Mouse (Mus musculus): Measurements from ENCODE around the gene Gstm3. TPM values are rescaled to one million over a fixed set of nuclear protein-coding genes. Genes with fewer than 3 reads are reported as not detected.
"Not testable (repeated sequence)": the region's sequence is repeated elsewhere in the genome, so short reads cannot be mapped to it uniquely, and the experiment has no call there.

Gene Gstm3
- total RNA-seq (2015) (not detected in 2 replicates), total RNA-seq (2017) (not detected in 2 replicates)

- no peak for ATAC-seq (ENCODE audit: poor library complexity, severe bottlenecking)
Observed at GRCm38 (mm10) chr3:107968724-107969395, at the start of gene Gstm3. Gstm3 (minus strand) TSS chr3:107969283.

- peak; percentile 31 for ATAC-seq (ENCODE audit: poor library complexity, severe bottlenecking)
Observed at GRCm38 (mm10) chr3:108018190-108018820, 49.2 kb upstream of the Gstm3 start.

DNA sequence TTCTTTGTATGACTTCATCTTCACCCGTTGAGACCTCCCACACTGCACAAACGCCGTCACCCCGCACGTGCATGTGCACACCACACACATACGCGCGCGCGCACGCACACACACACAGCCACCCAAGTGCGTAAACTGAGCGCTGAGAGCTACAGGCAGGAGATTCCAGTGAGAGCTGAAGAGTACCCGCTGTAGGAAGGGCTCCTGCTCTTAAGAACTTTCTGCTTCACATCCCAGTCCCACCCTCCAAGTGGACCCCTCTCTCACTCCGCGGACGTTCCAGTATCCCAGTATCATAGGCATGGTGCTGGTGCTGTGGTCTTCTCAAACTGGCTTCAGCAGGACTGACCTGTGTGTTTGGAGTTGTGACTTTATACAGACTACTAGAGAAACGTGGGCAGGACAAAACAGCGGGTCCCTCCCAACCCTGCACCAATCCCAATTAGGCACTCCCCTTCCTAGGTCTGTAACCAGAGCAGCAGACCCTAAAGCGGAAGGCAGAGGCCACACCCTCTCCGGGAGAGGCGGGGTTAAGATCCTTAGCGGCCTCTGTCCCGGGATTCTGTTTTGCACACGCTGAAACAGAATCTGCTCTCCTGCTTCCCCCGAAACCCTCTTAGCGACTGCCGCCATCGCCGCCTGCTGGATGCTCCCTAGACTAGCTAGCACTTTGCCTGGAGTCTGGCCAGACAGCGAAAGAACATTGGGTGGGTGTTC, 48.5 kb upstream of the Gstm3 start, which contains the start of gene Gstm1:
Gene Gstm1 (minus strand): TSS at position 501 of the 717 bp plus-strand sequence.
- peak; percentile 78 for ATAC-seq (ENCODE audit: poor library complexity, severe bottlenecking)

GRCm38 (mm10) chr3:108016468-108016867, 47.4 kb upstream of the Gstm3 start:
- ATAC-seq (ENCODE audit: poor library complexity, severe bottlenecking) = not testable (repeated sequence)

- no peak for ATAC-seq (ENCODE audit: poor library complexity, severe bottlenecking)
Observed at GRCm38 (mm10) chr3:108014974-108015346, 45.9 kb upstream of the Gstm3 start.

DNA sequence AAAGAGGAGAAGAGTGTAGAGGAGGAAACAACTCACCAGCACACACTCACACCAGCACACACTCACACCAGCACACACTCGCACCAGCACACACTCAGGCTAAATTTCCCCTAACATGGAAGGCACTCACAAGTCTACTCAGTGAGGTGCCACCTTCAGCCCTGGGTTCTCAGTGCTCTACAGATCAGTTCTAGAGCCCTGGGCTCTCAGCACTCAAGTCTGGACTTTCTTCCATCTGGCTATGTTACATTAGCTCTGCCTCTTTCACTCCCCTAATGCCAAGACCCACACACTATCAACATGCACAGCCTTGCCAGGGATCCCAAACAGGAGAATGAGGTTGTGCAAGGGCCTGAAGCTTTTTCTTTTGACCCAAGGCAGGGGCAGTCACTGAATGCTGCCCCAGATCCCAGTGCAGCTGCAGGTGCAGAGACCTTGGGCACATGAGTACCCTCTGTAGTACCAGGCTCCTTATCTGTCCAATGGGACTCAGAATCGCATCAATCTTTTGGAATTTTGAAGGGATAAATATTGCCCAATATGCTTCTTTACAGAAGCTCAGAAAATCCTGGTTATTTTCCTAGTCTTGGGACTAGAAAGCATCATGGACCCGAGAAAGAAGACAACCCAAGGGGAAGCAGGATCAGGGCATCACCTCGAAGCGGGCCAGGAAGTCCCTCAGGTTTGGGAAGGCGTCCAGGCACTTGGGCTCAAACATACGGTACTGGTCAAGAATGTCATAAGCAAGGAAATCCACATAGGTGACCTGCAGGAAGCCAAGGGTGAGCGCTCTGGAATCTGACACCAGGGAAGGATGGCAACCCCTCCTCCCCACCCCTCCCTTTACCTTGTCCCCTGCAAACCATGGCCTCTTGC, 45.3 kb upstream of the Gstm3 start:
- no peak for ATAC-seq (ENCODE audit: poor library complexity, severe bottlenecking)

- ATAC-seq (ENCODE audit: poor library complexity, severe bottlenecking) = no peak
Observed at GRCm38 (mm10) chr3:108013331-108013871, 44.3 kb upstream of the Gstm3 start.

DNA sequence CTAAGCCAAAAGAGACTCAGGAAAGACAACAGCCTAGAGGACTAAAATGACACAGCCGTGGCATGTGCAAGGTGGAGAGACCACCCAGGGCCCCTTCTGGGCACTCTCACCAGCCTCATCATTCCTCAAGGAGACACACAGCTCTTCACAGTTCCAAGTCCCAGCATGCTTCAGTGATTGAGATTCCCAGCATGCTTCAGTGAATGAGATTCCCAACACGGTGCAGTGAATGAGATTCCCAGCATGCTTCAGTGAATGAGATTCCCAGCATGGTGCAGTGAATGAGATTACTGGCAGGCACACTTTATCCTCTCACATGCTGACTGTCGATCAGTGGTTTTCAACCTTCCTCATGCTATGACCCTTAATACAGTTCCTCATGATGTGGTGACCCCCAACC, 42.5 kb upstream of the Gstm3 start:
- ATAC-seq (ENCODE audit: poor library complexity, severe bottlenecking) = no peak

GRCm38 (mm10) chr3:108010286-108010685, 41.2 kb upstream of the Gstm3 start:
- ATAC-seq (ENCODE audit: poor library complexity, severe bottlenecking) = no peak

DNA sequence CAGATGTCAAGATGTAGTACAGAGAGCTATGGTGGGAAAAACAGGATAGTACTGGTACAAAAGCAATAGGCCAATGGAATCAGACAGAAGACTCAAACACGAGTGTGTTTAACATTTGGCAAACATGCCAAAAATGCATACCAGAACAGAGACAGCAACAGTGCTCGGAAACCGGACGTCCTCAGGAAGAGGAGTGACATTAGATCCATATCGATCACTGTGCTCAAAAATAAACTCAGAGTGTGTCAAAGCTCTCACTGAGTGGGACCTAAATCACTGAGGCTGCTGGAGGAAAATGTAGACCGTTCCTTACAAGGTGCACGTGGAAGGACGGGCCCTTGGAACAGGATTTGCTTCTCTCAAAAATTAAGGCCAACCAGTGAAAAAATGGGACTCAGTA, 32.9 kb upstream of the Gstm3 start:
- ATAC-seq (ENCODE audit: poor library complexity, severe bottlenecking) = no peak

- no peak for ATAC-seq (ENCODE audit: poor library complexity, severe bottlenecking)
Observed at GRCm38 (mm10) chr3:107999491-107999890, 30.4 kb upstream of the Gstm3 start.

DNA sequence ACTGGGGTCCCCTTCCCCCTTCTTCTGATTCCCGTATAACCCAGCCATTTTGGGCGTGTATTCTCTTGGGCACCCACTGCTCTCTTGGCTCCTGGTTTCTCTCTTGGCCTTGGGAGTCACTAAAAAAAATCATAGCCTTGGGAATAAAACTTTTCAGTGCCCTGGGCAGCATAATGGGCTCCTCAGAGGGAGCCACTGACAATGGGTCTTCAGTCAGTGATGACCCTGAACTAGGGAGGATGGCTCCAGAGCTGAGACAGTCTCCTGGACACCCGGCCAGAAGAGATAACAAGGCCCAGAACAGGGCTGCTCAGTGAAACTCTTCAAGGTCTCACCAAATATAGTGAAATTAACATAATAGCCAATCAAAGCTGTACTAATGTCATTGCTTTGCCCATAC, 29.5 kb upstream of the Gstm3 start:
- ATAC-seq (ENCODE audit: poor library complexity, severe bottlenecking) = no peak

DNA sequence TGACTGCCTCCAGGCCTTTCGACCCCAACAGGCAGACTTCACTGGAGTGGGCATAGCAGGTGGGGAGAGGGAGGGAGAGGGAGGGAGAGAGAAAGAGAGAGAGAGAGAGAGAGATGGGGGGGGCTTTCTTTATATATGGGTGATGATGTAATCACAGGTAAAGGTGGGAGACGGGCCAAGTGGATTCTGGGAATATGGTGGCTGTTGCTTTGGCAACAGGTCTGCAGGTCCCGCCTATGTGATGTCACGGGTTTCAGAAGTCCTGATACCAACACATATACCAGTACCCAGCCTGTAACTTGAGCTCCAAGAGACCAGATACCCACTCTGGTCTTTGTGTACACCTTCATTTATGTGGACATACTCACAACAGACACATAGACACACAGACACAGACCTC, 27.5 kb upstream of the Gstm3 start:
- no peak for ATAC-seq (ENCODE audit: poor library complexity, severe bottlenecking)

- ATAC-seq (ENCODE audit: poor library complexity, severe bottlenecking) = not testable (repeated sequence)
Observed at GRCm38 (mm10) chr3:107995974-107996373, 26.9 kb upstream of the Gstm3 start.

GRCm38 (mm10) chr3:107986041-107986562, 17.0 kb upstream of the Gstm3 start, which contains the start of gene Gstm2:
Gstm2 (minus strand) TSS chr3:107986453.
- no peak for ATAC-seq (ENCODE audit: poor library complexity, severe bottlenecking)

GRCm38 (mm10) chr3:107985141-107985540, 16.1 kb upstream of the Gstm3 start:
- not testable (repeated sequence) for ATAC-seq (ENCODE audit: poor library complexity, severe bottlenecking)

GRCm38 (mm10) chr3:107984471-107984870, 15.4 kb upstream of the Gstm3 start:
- no peak for ATAC-seq (ENCODE audit: poor library complexity, severe bottlenecking)

DNA sequence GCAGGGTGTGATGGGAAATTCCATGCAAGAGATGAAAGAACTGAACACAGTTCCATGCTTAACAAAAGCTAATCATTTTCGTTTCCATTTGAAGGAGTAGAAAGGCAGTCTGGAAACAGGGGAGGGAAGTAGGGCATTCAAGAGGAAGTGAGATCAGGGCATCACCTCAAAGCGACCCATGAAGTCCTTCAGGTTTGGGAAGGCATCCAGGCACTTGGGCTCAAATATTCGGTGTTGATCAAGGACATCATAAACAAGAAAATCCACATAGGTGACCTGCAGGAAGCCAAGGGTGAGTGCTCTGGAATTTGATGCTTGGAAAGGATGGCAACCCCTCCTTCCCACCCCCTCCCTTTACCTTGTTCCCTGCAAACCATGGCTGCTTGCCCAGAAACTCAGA, 14.7 kb upstream of the Gstm3 start:
- ATAC-seq (ENCODE audit: poor library complexity, severe bottlenecking) = 0 out of 2 replicates have a peak, but pooled peaks have one; percentile 30

DNA sequence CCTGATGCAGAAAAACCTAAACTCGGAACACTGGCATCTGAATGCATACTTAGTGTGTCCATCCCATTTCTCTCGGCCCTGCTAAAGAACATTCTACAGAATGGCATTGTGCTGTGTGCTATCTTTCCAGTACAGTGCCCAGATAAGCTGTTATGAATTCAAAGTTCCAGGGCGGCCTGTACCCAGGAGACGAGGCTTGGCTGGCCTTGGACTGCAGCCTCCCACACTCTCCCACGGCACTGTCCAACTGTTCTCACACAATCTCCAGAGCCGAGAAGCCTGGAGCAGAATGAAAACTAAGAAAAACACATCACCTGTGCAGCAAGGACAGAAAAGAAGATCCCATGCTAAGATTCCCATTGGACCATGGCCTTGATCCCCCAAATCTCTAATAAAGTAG, 13.6 kb upstream of the Gstm3 start:
- no peak for ATAC-seq (ENCODE audit: poor library complexity, severe bottlenecking)

GRCm38 (mm10) chr3:107981261-107981660, 12.2 kb upstream of the Gstm3 start:
- no peak for ATAC-seq (ENCODE audit: poor library complexity, severe bottlenecking)
